Mouse (Mus musculus) gastrocnemius, postnatal 10 days (tissue): ENCODE data around the gene Mras. TPM values are rescaled to one million over a fixed set of nuclear protein-coding genes. Genes with fewer than 3 reads are reported as not detected.

ENCODE experiments used
- DNase-seq: peaks from one replicate; pipeline ENCODE4 v3.0.0; 2021; ENCODE audit warnings: mixed read lengths
- long read RNA-seq, 2 experiments: library from polyadenylated mRNA; stranded (forward); transcript quantifications; one replicate each; pipeline ENCODE4 v2.0.0; 2021
- total RNA-seq, 2 experiments: library from RNA; stranded (reverse); gene quantifications; 2 replicates each; pipeline ENCODE4 v1.2.3; 2021

The Mras gene
- total RNA-seq: 10 to 100 TPM in 1 of 2 experiments, 1 to 10 TPM in 1; 9.7 to 10.6 TPM
- long read RNA-seq, experiment 1, full-length matches to known transcripts: 19 of 20 reads
- long read RNA-seq, experiment 1, partial matches to known transcripts: 0 of 20 reads
- long read RNA-seq, experiment 1, other reads (novel, unspliced or antisense): 1 of 20 reads
- long read RNA-seq, experiment 2, full-length matches to known transcripts: 15 of 17 reads
- long read RNA-seq, experiment 2, partial matches to known transcripts: 0 of 17 reads
- long read RNA-seq, experiment 2, other reads (novel, unspliced or antisense): 2 of 17 reads

DNA sequence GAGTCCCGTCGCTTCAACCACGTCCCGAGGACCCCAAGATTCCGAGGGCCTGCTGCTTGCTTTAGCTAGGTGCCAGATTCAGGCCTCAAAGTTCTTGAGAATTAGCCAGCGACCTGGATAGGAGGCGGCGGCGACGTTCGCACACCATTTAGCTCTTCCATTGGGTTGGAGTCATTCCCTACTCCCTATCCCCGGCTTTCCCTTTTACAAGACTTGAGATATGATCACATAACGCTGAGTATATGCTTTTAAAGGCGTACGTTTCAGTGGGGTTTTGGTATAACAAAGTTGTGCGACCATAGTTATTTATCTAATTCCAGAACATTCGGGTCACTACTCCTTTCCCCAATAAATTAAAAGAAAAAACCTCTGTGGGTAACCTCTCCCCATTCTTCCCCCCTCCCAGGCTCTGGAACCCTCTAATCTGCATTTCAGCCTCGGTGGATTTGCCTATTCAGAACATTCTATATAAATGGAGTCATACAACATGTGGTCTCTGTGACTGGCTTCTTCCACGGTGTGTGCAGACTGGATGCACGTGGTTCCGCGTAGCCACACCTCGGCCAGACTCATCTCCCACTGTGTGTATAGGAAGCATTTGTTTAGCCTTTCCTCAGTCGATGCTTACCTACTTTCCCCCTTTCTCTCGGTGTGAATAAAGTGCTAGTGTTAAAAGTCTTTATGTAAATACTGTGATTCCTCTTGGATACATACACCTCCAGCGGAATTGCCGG, at the start of gene Mras:
TSS of gene Mras (minus strand) at position 351 of the 734 bp plus-strand sequence.
- DNase-seq: no peak

- DNase-seq: no peak
Measured at GRCm38 (mm10) chr9:99485144-99485543, 48.0 kb upstream of the Mras start.

DNA sequence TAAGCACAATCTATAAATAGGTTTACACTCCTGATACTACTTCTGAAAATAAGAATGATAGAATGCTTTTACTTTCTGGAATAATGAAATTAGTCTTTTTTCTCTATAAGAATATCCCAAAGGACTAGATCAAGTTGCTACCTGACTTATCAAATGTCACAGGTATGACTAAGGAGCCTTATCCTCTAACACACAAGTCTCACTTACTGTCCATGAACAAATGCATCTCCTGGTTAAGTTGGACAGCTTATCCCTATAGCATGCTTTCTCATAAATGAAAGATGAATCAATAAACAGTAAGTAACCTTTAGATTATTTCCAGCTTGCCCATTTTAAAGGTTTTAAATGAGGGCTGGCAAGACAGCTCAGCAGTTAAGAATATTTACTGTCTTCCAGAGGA, 47.5 kb upstream of the Mras start:
- DNase-seq: no peak

DNA sequence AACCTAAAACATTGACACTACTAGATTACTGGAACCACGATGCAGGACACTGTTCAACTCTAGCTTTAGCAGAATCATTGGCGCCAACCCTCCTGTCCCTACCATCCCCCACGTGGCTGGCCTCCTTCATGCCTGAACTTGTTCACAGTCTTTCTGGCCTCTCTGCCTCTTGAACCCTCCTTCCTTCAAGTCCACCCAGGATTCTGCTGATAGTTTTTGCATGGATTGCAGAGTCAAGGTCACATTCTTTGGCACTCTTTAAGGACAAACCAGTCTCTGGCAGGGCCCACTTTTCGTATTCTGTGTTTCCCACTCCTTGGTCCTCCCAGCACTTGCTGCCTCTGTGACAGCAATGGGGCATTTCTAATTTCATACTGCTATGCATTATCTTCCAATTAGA, 46.0 kb upstream of the Mras start:
- no peak for DNase-seq

DNA sequence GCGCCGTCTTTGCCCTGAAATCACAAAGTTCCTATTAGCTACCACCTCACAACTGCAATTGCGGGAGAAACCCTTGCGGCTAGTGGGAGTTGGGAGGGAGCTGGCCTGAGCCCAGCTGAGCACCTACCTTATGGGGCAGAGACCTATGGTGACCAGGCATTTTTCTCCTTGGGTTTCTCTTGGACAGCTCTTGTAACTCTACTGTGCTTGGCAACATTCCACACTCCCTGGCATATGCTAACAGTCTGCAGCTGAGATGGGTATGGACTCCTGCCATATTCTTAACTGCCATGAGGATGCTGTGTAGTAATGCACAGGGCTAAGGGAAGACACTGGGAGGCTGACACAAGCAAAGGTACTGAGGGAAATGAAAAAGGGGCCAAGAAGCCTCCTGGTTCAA, 43.6 kb upstream of the Mras start:
- DNase-seq: no peak

- DNase-seq: no peak
Measured at GRCm38 (mm10) chr9:99479181-99479711, 42.1 kb upstream of the Mras start.

- DNase-seq: no peak
Measured at GRCm38 (mm10) chr9:99471334-99471733, 34.2 kb upstream of the Mras start.

GRCm38 (mm10) chr9:99470347-99471092, 33.3 kb upstream of the Mras start:
- DNase-seq: no peak

DNA sequence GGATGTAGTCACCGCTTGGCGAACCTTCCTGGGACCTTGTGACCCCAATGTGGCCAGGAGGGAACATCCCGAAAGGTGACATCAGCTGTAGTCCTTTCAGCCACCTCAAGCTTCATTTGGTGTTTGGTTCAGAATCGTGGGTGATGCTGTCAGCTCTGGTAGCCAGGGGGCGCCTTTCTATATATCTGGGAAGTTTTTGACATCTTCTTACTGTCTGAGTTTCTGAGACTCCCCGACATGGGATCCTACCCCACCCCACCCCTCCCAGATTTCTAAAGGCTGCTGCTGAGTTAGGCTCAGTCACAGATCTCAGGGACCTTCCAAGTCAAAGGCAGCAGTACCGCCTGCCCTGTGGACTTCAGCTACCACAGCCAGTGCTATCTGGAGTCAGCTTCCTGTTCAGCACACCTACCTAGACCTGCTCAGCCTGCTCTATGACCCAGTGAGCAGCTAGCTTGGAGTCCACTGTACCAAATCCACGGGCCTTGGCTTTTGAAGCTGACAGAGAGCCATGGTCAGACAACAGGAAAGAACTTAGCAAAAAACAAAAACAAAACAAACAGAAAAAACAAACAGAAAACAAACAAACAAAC, 32.6 kb upstream of the Mras start:
- DNase-seq: no peak

DNA sequence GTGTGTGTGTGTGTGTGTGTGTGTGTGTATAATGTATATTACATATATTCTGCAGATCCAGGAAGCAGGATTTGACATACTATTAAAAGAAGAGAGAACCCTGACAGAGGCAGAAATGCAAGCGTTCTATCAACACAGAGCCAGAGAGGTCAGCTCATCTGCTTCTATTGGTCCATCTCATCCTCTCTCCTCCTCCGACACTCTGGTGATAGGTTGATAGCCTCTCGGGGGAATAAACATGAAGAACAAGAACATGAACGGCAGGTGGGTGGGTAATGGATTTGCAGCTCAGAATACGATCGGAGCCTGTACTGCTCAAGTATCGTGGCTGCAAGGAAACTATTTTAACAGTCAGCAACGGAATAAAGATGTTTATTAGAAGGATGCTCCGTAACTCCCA, 31.4 kb upstream of the Mras start:
- no peak for DNase-seq

DNA sequence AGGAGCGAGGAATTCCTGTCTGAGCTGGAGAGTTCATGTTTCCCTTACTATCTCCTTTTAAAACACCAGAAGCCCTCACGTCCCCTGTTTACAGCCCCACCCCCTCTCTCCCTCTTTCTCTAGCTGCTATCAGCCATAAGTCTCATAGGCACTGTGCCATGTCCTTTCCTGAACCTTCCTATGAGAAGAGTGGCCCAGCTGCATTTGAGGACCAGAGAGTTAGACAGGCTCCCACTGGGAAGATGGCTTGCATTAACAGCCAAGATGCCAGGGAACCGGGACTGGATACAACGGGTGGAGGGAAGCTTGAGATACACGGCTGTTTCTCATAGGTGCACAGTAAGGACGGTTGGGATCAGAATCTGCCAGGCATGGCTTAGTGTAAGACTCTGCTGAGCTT, 27.7 kb upstream of the Mras start:
- DNase-seq: no peak

- no peak for DNase-seq
Measured at GRCm38 (mm10) chr9:99459730-99460129, 22.5 kb upstream of the Mras start.

DNA sequence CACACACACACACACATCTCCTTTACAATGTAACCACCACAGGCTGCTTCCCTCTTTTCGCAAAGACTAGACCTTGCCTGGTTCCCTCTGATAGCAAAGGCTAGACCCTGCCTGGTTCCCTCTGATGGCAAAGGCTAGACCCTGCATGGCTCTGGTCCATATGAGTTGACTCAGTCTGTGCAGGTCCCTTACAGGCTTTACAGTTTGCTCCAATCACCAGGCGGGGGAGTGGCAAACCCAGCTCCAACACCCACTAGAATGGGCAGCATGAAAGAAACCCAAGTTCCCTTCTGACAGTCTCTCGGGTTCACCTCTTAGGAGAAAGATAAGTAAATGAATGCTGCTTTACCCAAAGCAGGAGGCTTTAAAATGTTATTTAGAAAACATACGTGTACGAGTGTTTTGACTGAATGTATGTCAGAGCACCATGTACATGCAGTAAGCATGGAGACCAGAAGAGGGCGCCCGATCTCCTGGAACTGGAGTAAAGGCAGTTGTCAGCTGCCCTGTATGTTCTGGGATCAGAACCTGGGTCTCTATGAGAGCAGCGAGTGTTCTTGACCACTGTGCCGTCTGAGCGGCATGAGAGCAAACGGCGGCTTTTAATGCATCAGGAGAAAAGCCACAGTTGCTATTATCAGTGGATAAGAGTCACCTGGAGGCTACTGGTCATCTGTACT, 21.5 kb upstream of the Mras start:
- peak; percentile 50 for DNase-seq

DNA sequence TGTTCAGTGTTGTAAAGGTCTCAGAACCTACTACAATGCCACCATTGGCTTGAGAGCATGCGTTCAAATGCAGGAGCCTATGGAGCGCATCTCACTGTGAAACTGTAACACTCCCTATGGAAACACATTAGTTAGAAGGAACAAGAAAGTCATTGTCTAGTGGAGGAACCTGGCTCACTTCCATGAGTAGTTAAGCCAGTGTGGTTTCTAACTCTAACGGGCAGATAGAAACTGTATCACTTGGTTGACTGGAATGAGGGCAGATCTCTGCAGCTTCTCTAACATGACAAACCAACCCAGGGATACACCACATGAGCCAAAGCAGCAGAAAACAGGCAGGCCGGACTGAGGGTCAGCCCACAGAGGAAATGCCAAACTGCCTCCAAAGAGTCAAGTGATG, 17.0 kb upstream of the Mras start:
- no peak for DNase-seq

DNA sequence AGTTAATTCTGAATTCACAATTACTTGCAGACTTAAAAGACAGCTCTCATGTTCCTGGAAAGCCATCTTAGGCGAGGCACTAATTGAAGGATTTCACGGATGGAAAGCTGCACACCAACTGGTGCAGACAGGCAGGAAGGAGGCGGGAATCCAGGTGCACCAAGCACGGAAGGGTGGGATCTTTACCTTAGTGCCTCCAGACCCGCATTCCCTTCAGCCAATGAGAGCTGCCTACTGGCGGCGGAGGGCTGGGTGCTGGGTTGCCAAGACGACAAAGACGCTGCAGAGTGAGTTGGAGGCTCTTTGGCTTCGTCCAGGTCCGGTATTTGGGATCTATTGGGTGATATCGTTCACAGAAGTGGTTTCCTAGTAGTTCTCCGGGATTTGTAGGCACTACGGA, 14.0 kb upstream of the Mras start, which contains the start of gene Nme9:
TSS of gene Nme9 (plus strand) at position 315 of the 400 bp plus-strand sequence.
- no peak for DNase-seq

- no peak for DNase-seq
Measured at GRCm38 (mm10) chr9:99449886-99450647, 12.9 kb upstream of the Mras start.

GRCm38 (mm10) chr9:99447323-99447722, 10.1 kb upstream of the Mras start:
- DNase-seq: no peak

DNA sequence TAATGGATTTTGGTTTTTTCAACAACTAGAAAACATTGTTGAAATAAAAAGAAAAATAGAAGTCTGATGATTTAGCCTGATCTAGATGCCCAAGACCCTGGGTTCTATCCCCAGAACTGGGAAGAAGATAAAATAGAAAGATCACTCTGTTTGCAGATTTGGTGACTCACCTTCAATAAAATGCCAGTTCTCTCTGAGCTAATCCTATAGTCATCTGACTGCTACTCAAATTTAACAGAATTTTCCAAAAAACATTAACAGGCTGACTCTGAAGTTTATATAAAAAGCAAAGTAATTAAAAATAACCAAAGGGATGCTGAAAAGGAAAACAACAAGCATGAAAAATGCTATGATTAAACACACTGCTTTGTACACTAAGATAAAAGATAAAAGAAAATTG, 9.1 kb upstream of the Mras start:
- no peak for DNase-seq

GRCm38 (mm10) chr9:99444590-99445178, 7.5 kb upstream of the Mras start:
- DNase-seq: no peak

DNA sequence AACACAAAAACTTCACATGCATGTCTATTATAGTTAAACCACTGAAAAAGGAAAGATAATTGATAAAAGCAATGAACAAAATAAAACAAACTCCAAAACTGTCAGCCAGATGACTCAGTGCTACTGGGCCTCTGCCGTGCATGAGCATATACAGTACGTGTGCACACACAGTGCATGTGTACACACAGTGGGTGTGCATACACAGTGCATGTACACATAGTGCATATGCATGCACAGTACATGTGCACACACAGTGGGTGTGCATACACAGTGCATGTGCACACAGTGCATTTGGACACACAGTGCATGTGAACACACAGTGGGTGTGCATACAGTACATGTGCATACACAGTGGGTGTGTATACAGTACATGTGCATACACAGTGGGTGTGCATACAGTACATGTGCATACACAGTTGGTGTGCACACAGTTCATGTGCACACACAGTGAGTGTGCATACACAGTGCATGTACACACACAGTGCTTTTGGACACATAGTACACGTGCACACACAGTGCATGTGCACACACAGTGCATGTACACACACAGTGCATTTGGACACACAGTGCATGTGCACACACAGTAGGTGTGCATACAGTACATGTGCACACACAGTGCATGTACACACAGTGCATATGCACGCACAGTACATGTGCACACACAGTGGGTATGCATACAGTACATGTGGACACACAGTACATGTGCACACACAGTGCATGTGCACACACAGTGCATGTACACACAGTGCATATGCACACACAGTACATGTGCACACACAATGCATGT, 4.7 kb upstream of the Mras start:
- DNase-seq: no peak
